Mouse (Mus musculus): Measurements from ENCODE around the gene Tcf3.

Tcf3 gene

DNA sequence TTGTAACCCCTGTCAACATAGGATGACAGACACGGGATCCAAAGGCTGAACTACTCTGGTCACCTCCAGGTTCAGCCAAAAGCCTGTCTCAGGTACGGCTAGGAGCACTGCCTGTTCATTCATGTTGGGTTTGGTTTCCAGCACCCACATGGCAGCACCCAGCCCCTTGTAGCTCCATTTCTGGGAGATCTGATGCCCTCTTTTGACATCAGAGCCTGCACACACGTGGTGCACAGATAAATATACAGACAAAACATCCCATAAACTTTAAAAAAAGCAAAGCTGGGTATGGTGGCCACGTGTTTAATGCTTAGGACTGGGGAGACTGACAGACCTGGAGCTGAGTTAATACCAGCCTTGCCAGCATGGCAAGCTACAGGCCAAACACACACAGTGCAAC, 25.5 kb downstream of the Tcf3 start:
- DNase-seq (ENCODE audit: low read depth, low spot score) = no peak

- peak; percentile 95 for DNase-seq (ENCODE audit: low read depth, low spot score)
Measured at GRCm38 (mm10) chr10:80406684-80407501, 26.6 kb downstream of the Tcf3 start, which contains the start of gene Uqcr11. Gene Uqcr11 (minus strand): TSS chr10:80406830.

DNA sequence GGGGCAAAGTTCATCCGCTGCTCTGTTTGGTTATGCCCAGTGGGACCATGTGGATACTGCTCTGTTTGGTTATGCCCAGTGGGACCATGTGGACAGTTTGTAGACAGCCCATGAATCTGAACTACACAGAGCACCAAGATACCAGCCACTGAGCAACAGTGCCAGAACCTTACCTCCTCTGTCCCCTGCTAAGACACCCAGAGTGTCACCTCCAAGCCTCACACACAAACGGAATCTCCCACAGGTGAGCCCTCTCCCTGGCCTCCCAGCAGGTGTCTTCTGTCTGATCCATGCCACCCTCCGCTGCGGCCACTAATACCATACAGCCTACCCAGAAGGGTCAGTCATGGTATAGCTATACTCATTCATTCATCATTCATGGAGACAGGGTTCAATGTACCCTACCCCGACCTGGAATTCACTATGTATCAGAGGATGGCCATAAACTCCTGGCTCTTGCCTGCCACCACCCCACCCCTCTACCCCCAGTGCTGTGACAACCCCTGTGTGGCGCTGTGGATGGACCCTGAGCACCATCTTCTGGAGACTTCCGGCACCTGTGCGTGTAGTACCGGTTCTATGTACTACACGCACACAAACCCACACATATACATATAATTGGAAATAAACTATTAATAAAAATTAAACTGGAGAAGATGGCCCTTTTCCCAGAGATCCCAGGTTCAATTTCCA, 27.8 kb downstream of the Tcf3 start:
- DNase-seq (ENCODE audit: low read depth, low spot score) = no peak

DNA sequence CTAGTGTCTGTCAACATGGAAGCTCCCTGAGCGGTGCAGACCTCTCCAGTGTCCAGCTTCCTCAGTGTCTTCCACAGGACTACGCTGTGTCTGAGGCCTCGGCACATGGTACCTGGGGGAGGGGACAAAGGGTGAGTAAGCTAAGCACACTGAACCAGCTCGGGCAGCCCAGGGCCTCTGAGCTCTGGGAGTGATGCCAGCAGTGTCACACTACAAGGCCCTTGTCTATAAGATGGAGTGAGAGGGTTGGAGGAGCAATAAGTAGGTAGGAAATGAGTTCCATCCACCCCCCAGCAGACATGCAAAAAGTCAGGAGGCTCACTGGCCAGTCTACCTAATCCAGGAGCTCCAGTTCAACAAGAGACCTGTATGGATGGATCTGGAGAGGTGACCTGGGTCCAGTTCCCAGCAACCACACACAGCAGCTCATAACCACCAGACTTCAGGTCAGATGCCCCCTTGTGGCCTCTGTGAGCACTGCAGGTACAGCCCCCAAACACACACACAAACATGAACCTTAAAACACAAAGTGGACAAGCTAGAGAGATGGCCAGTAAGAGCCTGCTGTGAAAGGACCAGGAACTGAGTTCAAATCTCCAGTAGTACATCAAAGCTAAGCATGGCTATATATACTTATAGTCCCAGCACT, 30.3 kb downstream of the Tcf3 start:
- peak; percentile 79 for DNase-seq (ENCODE audit: low read depth, low spot score)

DNA sequence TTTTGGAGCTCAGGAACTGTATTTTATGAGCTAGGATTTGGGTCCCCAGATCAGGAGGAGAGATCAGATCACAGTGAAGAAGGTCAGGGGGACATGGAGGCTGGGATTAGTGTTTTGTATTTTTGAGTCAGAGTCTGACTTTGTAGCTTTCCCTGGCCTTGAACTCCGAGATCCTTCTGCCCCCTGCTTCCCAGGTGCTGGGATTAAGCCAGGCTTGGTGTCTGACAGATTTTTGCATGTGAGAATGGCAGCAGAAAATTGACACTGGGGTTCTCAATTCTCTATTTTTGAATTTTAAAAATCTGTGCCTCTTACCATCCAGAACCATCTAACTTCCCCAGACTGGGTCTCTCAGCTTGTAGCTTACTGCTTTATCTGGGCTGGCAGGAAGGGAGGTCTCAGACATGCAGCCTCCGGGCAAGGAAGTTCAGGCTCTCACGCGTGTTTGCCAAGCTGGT, 32.7 kb downstream of the Tcf3 start:
- no peak for DNase-seq (ENCODE audit: low read depth, low spot score)

- DNase-seq (ENCODE audit: low read depth, low spot score) = no peak
Measured at GRCm38 (mm10) chr10:80399973-80400703, 33.3 kb downstream of the Tcf3 start.

- peak; percentile 100 for DNase-seq (ENCODE audit: low read depth, low spot score)
Measured at GRCm38 (mm10) chr10:80399191-80399972, 34.1 kb downstream of the Tcf3 start, which contains the start of gene Mbd3. Gene Mbd3 (minus strand): TSS chr10:80399550.

GRCm38 (mm10) chr10:80398719-80399190, 34.7 kb downstream of the Tcf3 start:
- DNase-seq (ENCODE audit: low read depth, low spot score) = peak; percentile 98

GRCm38 (mm10) chr10:80398174-80398535, 35.3 kb downstream of the Tcf3 start:
- no peak for DNase-seq (ENCODE audit: low read depth, low spot score)

GRCm38 (mm10) chr10:80397524-80398173, 35.8 kb downstream of the Tcf3 start:
- DNase-seq (ENCODE audit: low read depth, low spot score) = no peak

- DNase-seq (ENCODE audit: low read depth, low spot score) = peak; percentile 86
Measured at GRCm38 (mm10) chr10:80396822-80397523, 36.5 kb downstream of the Tcf3 start.

GRCm38 (mm10) chr10:80395025-80395627, 38.3 kb downstream of the Tcf3 start:
- peak; percentile 94 for DNase-seq (ENCODE audit: low read depth, low spot score)

GRCm38 (mm10) chr10:80392687-80393086, 40.8 kb downstream of the Tcf3 start:
- no peak for DNase-seq (ENCODE audit: low read depth, low spot score)

GRCm38 (mm10) chr10:80390697-80391096, 42.8 kb downstream of the Tcf3 start:
- DNase-seq (ENCODE audit: low read depth, low spot score) = no peak

GRCm38 (mm10) chr10:80389185-80389708, 44.2 kb downstream of the Tcf3 start:
- no peak for DNase-seq (ENCODE audit: low read depth, low spot score)

DNA sequence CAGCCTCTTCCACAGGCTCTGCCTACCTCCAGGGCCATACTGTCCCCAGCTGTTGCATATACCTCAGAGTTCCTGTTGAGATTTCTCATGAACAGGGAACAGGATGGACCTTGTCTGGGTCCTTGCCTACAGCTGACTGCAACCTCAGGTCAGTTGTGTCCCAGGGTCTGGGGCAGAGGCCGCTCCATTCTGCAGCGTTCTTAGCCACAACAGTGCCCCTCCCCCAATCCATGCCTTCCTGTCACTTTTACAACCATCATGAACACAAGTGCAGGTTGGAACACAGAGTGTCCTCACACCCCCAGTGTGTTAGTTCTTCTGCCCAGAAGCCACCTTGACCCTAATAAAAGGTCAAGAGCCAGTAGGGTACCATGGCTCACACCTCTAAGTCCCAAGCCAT, 44.7 kb downstream of the Tcf3 start:
- DNase-seq (ENCODE audit: low read depth, low spot score) = no peak

DNA sequence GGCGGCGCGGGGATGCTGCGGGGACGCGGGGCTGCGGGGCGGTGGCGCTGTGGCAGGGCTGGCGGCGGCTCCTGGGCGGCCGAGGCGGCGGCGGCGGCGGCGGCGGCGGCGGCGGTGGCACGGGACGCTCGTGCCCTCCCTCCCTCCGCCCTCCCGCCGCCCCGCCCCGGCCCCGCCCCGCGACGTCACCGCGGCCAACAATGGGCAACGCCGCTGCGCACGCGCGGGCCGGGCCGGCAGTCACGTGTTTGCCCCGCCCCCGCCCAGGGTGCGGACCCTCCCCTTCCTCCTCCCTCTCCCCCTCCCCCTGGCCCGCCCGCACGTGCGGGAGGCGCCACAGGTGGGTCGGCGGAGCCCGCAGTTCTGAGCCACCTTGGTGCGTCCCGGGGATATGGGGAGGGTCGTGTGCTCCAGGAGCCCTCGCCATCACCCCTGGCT, 45.9 kb downstream of the Tcf3 start, which contains the start of gene Mex3d:
Mex3d (minus strand) TSS at position 138 of the 438 bp plus-strand sequence.
- peak; percentile 80 for DNase-seq (ENCODE audit: low read depth, low spot score)

DNA sequence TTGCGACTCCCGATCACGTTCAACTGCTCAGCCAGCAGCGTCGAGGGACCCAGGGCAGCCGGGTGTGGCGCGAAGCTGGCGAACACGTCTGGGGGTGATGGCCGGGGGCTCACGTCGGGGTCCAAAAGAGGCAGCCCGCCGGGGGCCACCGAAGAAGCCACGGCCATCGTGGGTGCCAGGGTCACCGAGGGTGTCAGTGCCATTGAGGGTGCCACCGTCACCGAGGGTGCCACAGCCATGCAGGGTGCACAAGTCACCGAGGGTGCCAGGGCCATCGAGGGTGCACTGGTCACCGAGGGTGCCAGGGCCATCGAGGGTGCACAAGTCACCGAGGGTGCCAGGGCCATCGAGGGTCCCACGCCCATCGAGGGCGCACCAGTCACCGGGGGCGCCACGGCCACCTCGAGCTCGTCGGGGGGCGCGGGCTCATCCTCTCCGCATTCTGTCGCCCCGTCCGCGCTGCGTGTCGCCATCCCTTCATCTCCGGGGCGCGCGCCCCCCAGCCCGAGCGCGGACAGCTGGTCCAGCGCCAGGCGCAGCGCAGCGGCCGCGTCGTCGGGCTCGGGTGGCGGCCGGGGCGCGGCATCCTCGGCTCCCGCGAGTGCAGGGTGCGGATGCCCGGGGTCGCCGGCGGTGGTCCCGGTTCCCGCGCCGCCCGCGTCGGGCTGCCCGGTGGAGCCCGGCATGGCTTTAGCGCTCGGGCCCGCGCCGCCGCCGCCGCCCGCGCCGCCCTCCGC, 46.5 kb downstream of the Tcf3 start:
- no peak for DNase-seq (ENCODE audit: low read depth, low spot score)

Measured in R1 (cell line).